Mouse (Mus musculus) intestine, embryonic 15.5 days (tissue): ENCODE data around the gene Krtap5-4. TPM values are rescaled to one million over a fixed set of nuclear protein-coding genes. Genes with fewer than 3 reads are reported as not detected.
A peak's percentile ranks its signal among the peaks of the same experiment; 100 is the strongest.
"Not testable (repeated sequence)": the region's sequence is repeated elsewhere in the genome, so short reads cannot be mapped to it uniquely, and the experiment has no call there.

Experiments
- ATAC-seq: fragments of 200-750 bp; cut with Nextera tagmentation; 2 replicates; pipeline ENCODE4 v1.8.0; 2017; ENCODE audit warnings: moderate TSS enrichment, moderate library complexity
- H3K27ac ChIP-seq: fragments of 300-500 bp; sonication (generic); 2 replicates; pipeline ENCODE4 v1.5.1; 2015; ENCODE audit warnings: mild to moderate bottlenecking, inconsistent platforms
- H3K27me3 ChIP-seq: fragments of 300-500 bp; sonication (generic); replicated peaks from 2 replicates; pipeline ENCODE4 v1.6.1; 2015; ENCODE audit warnings: inconsistent platforms
- H3K36me3 ChIP-seq: fragments of 300-500 bp; sonication (generic); 2 replicates; pipeline ENCODE4 v1.6.1; 2015; ENCODE audit warnings: inconsistent platforms
- H3K4me1 ChIP-seq: fragments of 300-500 bp; sonication (generic); replicated peaks from 2 replicates; pipeline ENCODE4 v1.6.1; 2015; ENCODE audit warnings: inconsistent platforms
- H3K4me2 ChIP-seq: fragments of 300-500 bp; sonication (generic); replicated peaks from 2 replicates; pipeline ENCODE4 v1.6.1; 2015; ENCODE audit warnings: mild to moderate bottlenecking, inconsistent platforms
- H3K4me3 ChIP-seq: fragments of 300-500 bp; sonication (generic); replicated peaks from 2 replicates; pipeline ENCODE4 v1.5.1; 2015; ENCODE audit warnings: inconsistent platforms
- H3K9ac ChIP-seq: fragments of 300-500 bp; sonication (generic); 2 replicates; pipeline ENCODE4 v1.6.1; 2015; ENCODE audit warnings: inconsistent platforms
- H3K9me3 ChIP-seq: fragments of 300-500 bp; sonication (generic); 2 replicates; pipeline ENCODE4 v1.6.1; 2016; ENCODE audit warnings: inconsistent platforms
- WGBS: fragments of 180-500 bp; shearing (Covaris S2); methylation state at CpG from one replicate; pipeline ENCODE4 v1.1.7; 2015; 5-methylcytosine and 5-hydroxymethylcytosine counted together
- polyA plus RNA-seq: library from polyadenylated mRNA; unstranded; fragments of >200 nt; fragmentation: Nextera tagmentation; extraction: Ambion mirVana; gene quantifications from 2 replicates; pipeline ENCODE4 v1.2.1, GENCODE M21; 2015

Krtap5-4 gene
- polyA plus RNA-seq, 1 experiment from 2014 or later: not detected

GRCm38 (mm10) chr7:142326714-142327445 lies 23.5 kb downstream of the Krtap5-4 start:
- Histone ChIP-seq H3K4me2 (no peak overlapping the region), H3K9ac (no peak overlapping the region), H3K27ac (peak overlapping the region; percentile 68), H3K4me1 (peaks cover 30% of the 10 kb centered on the region), H3K9me3 (no peaks in the 10 kb centered on the region), H3K36me3 (no peaks in the 10 kb centered on the region), H3K27me3 (no peaks in the 10 kb centered on the region), H3K4me3 (no peak overlapping the region)
- WGBS: 21% methylated on average over 9 of the region's 9 CpGs
- ATAC-seq: no peak

GRCm38 (mm10) chr7:142328507-142328906 lies 25.2 kb downstream of the Krtap5-4 start:
- H3K36me3 ChIP-seq: no peaks in the 10 kb centered on the region
- no peak overlapping the region for H3K4me3 ChIP-seq
- WGBS: 49% methylated on average over 3 of the region's 3 CpGs
- H3K9ac ChIP-seq: no peak overlapping the region
- H3K27me3 ChIP-seq: no peaks in the 10 kb centered on the region
- no peaks in the 10 kb centered on the region for H3K9me3 ChIP-seq
- peak; percentile 30 for ATAC-seq
- peak overlapping the region; percentile 56 for H3K27ac ChIP-seq
- peaks cover 30% of the 10 kb centered on the region for H3K4me1 ChIP-seq
- no peak overlapping the region; the same call in 1 of the 2 replicates for H3K4me2 ChIP-seq

- ATAC-seq: peak; percentile 74
- WGBS: 28% methylated on average over 9 of the region's 9 CpGs
These were observed 26.9 kb downstream of the Krtap5-4 start for GRCm38 (mm10) chr7:142330271-142330724.

GRCm38 (mm10) chr7:142331281-142331680 lies 27.9 kb downstream of the Krtap5-4 start:
- Histone ChIP-seq H3K27ac (no peak overlapping the region), H3K36me3 (no peaks in the 10 kb centered on the region), H3K9ac (no peak overlapping the region), H3K4me1 (peaks cover 37% of the 10 kb centered on the region), H3K4me2 (no peak overlapping the region), H3K9me3 (no peaks in the 10 kb centered on the region), H3K27me3 (no peaks in the 10 kb centered on the region), H3K4me3 (no peak overlapping the region)
- no peak for ATAC-seq
- WGBS: 87% methylated on average over 4 of the region's 4 CpGs

More at GRCm38 (mm10) chr7:142330271-142330724, 26.9 kb downstream of the Krtap5-4 start:
- Histone ChIP-seq H3K27me3 (no peaks in the 10 kb centered on the region), H3K27ac (peak overlapping the region; percentile 61), H3K4me2 (no peak overlapping the region), H3K36me3 (no peaks in the 10 kb centered on the region), H3K9ac (no peak overlapping the region), H3K4me3 (no peak overlapping the region), H3K9me3 (no peaks in the 10 kb centered on the region), H3K4me1 (peaks cover 37% of the 10 kb centered on the region)

GRCm38 (mm10) chr7:142332741-142333140 lies 29.4 kb downstream of the Krtap5-4 start:
- ATAC-seq, H3K4me3 ChIP-seq, H3K9ac ChIP-seq, H3K27me3 ChIP-seq, H3K27ac ChIP-seq, H3K4me2 ChIP-seq, H3K9me3 ChIP-seq, H3K36me3 ChIP-seq: not testable (repeated sequence)
- WGBS: 46% methylated on average over 5 of the region's 9 CpGs
- peaks cover 27% of the 10 kb centered on the region for H3K4me1 ChIP-seq

GRCm38 (mm10) chr7:142334246-142334645 lies 30.9 kb downstream of the Krtap5-4 start:
- H3K4me2 ChIP-seq: no peak overlapping the region
- H3K27ac ChIP-seq: no peak overlapping the region
- H3K4me3 ChIP-seq: no peak overlapping the region
- no peak overlapping the region for H3K9ac ChIP-seq
- ATAC-seq: peak; percentile 78
- H3K9me3 ChIP-seq: no peaks in the 10 kb centered on the region
- no peaks in the 10 kb centered on the region for H3K27me3 ChIP-seq
- H3K4me1 ChIP-seq: peaks cover 19% of the 10 kb centered on the region
- 3% methylated on average over 3 of the region's 3 CpGs for WGBS
- H3K36me3 ChIP-seq: no peaks in the 10 kb centered on the region

GRCm38 (mm10) chr7:142335151-142335550 lies 31.8 kb downstream of the Krtap5-4 start:
- no peak for ATAC-seq
- no peak overlapping the region for H3K9ac ChIP-seq

GRCm38 (mm10) chr7:142340269-142340970 lies 37.1 kb downstream of the Krtap5-4 start:
- Histone ChIP-seq H3K4me3 (no peak overlapping the region), H3K36me3 (no peaks in the 10 kb centered on the region), H3K27ac (no peak overlapping the region), H3K4me2 (no peak overlapping the region), H3K9ac (no peak overlapping the region), H3K9me3 (no peaks in the 10 kb centered on the region), H3K27me3 (no peaks in the 10 kb centered on the region), H3K4me1 (peaks cover 7% of the 10 kb centered on the region; the same call in 1 of the 2 replicates)
- no peak for ATAC-seq
- WGBS: 56% methylated on average over 10 of the region's 10 CpGs

More at GRCm38 (mm10) chr7:142335151-142335550, 31.8 kb downstream of the Krtap5-4 start:
- H3K4me1 ChIP-seq: peaks cover 16% of the 10 kb centered on the region
- WGBS: 84% methylated on average over 8 of the region's 8 CpGs
- no peak overlapping the region for H3K4me2 ChIP-seq
- no peak overlapping the region for H3K27ac ChIP-seq
- H3K4me3 ChIP-seq: no peak overlapping the region
- H3K36me3 ChIP-seq: no peaks in the 10 kb centered on the region
- no peaks in the 10 kb centered on the region for H3K27me3 ChIP-seq
- no peaks in the 10 kb centered on the region for H3K9me3 ChIP-seq

GRCm38 (mm10) chr7:142341564-142342246 lies 38.4 kb downstream of the Krtap5-4 start:
- H3K27ac ChIP-seq: peak overlapping the region; percentile 45; the same call in 1 of the 2 replicates
- peak overlapping the region; percentile 2; the same call in 1 of the 2 replicates for H3K4me2 ChIP-seq
- peak; percentile 85 for ATAC-seq
- H3K36me3 ChIP-seq: no peaks in the 10 kb centered on the region
- no peak overlapping the region for H3K4me3 ChIP-seq
- H3K27me3 ChIP-seq: no peaks in the 10 kb centered on the region
- no peak overlapping the region for H3K9ac ChIP-seq
- H3K9me3 ChIP-seq: no peaks in the 10 kb centered on the region
- WGBS: 38% methylated on average over 10 of the region's 10 CpGs
- peaks cover 7% of the 10 kb centered on the region; the same call in 1 of the 2 replicates for H3K4me1 ChIP-seq

- H3K4me2 ChIP-seq: no peak overlapping the region
- ATAC-seq: no peak
- no peaks in the 10 kb centered on the region for H3K36me3 ChIP-seq
- H3K4me1 ChIP-seq: peaks cover 7% of the 10 kb centered on the region; the same call in 1 of the 2 replicates
- H3K27ac ChIP-seq: no peak overlapping the region
- H3K9ac ChIP-seq: no peak overlapping the region
- no peaks in the 10 kb centered on the region for H3K27me3 ChIP-seq
- H3K4me3 ChIP-seq: no peak overlapping the region
- 67% methylated on average over 3 of the region's 3 CpGs for WGBS
- no peaks in the 10 kb centered on the region for H3K9me3 ChIP-seq
These were observed 38.9 kb downstream of the Krtap5-4 start for GRCm38 (mm10) chr7:142342247-142342640.

GRCm38 (mm10) chr7:142347542-142347941 lies 44.2 kb downstream of the Krtap5-4 start:
- ATAC-seq: no peak
- Histone ChIP-seq H3K9ac (no peak overlapping the region), H3K4me1 (peaks cover 9% of the 10 kb centered on the region; the same call in 1 of the 2 replicates), H3K4me3 (no peak overlapping the region), H3K27me3 (no peaks in the 10 kb centered on the region), H3K4me2 (no peak overlapping the region), H3K9me3 (no peaks in the 10 kb centered on the region), H3K36me3 (no peaks in the 10 kb centered on the region), H3K27ac (no peak overlapping the region)
- WGBS: 59% methylated on average over 4 of the region's 4 CpGs
